Comparison of ENCODE assay signal across 18 mouse cellular contexts in the genomic region with DNA sequence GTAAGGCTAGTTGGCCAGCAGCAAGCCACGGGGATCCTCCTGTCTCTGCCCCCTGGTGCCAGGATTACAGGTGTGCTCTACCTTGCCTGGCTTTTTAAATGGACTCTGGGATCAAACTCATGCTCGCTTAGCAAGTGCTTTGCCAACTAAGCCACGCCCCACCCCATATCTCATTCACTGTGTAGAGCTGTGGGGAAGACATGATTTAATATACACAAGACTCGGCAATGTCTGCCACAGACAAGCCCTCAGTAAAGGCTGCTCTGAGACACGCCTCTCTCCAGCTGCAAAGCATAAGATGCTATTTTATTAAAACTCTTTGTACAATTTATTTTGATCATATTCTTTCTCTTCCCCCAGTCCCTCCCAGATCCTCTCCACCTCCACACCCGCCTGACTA.
"Had no signal": no experiment of that assay in that cellular context is flagged by ENCODE, and none has a peak within 500 bp of the region (broad histone marks: within the 10 kb centered on the region; RNA-seq: fewer than 3 reads in every experiment).

No protein-coding gene starts in this region.

- H3K4me2 ChIP-seq: limb, embryonic 12.5 days; liver, embryonic 11.5 days; liver, embryonic 15.5 days; midbrain, embryonic 12.5 days; neural tube, embryonic 13.5 days had no signal

- H3K27me3 ChIP-seq: limb, embryonic 12.5 days; liver, embryonic 15.5 days; midbrain, embryonic 12.5 days; neural tube, embryonic 13.5 days had no signal

- ATAC-seq: midbrain, embryonic 16.5 days had no signal

- H3K36me3 ChIP-seq: limb, embryonic 12.5 days; liver, embryonic 15.5 days; midbrain, embryonic 12.5 days; neural tube, embryonic 13.5 days had no signal

- H3K9me3 ChIP-seq: liver, embryonic 15.5 days; midbrain, embryonic 12.5 days; neural tube, embryonic 13.5 days had no signal

- H3K4me1 ChIP-seq: liver, embryonic 15.5 days; midbrain, embryonic 12.5 days; neural tube, embryonic 13.5 days had no signal

- H3K4me3 ChIP-seq: limb, embryonic 12.5 days; liver, embryonic 15.5 days; midbrain, embryonic 12.5 days; neural tube, embryonic 13.5 days had no signal

- H3K27ac ChIP-seq: limb, embryonic 12.5 days; liver, embryonic 15.5 days; macrophage; midbrain, embryonic 12.5 days; neural tube, embryonic 13.5 days had no signal

- DNase-seq: kidney, adult 18-20 months; kidney, postnatal 25 days; layer of hippocampus, adult 9-11 months; layer of hippocampus, postnatal 36 days; lung, adult 2 months; lung, postnatal 14 days; retina, postnatal 1 day; right cerebral cortex, postnatal 4 days; spleen, adult 18-20 months; thymus, adult 18-20 months; thymus, postnatal 14 days had no signal

- H3K9ac ChIP-seq: limb, embryonic 12.5 days; liver, embryonic 15.5 days; midbrain, embryonic 12.5 days; neural tube, embryonic 13.5 days had no signal
